Mouse (Mus musculus) lung, adult 2 months (tissue): ENCODE data around the gene Sfxn2. TPM values are rescaled to one million over a fixed set of nuclear protein-coding genes. Genes with fewer than 3 reads are reported as not detected.

Source experiments
- DNase-seq: peaks from one replicate; pipeline ENCODE4 v3.0.0; 2022
- H3K4me1 ChIP-seq: fragments of 200-500 bp; 2 replicates; pipeline ENCODE4 v1.6.1; 2011; ENCODE audit warnings: low read length; ENCODE audit not compliant: control insufficient read depth, insufficient read depth
- H3K4me3 ChIP-seq: fragments of 200-500 bp; replicated peaks from 2 replicates; pipeline ENCODE3; 2011; ENCODE audit warnings: low read depth, mild to moderate bottlenecking, control low read depth, low read length; ENCODE audit errors: extremely low read depth
- CTCF ChIP-seq: fragments of 200-500 bp; IDR thresholded peaks from 2 replicates; pipeline ENCODE4 v1.5.1; 2011; ENCODE audit warnings: mild to moderate bottlenecking, low read length, control low read depth; ENCODE audit not compliant: insufficient read depth
- POLR2A ChIP-seq: fragments of 200-500 bp; IDR thresholded peaks from 2 replicates; pipeline ENCODE4 v1.6.1; 2011; ENCODE audit warnings: low read depth, mild to moderate bottlenecking, control low read depth, low read length, borderline replicate concordance; ENCODE audit errors: extremely low read depth
- WGBS: fragments of 180-500 bp; shearing (Covaris S2); methylation state at CpG from one replicate; pipeline ENCODE4 v1.1.7; 2018; 5-methylcytosine and 5-hydroxymethylcytosine counted together
- polyA plus RNA-seq: library from polyadenylated mRNA; depleted of rRNA; stranded (reverse); fragments of >200 nt; gene quantifications from 2 replicates; pipeline ENCODE4 v1.2.3, GENCODE M21; 2012

Sfxn2 gene
- polyA plus RNA-seq, 1 experiment: 6.5 TPM

DNA sequence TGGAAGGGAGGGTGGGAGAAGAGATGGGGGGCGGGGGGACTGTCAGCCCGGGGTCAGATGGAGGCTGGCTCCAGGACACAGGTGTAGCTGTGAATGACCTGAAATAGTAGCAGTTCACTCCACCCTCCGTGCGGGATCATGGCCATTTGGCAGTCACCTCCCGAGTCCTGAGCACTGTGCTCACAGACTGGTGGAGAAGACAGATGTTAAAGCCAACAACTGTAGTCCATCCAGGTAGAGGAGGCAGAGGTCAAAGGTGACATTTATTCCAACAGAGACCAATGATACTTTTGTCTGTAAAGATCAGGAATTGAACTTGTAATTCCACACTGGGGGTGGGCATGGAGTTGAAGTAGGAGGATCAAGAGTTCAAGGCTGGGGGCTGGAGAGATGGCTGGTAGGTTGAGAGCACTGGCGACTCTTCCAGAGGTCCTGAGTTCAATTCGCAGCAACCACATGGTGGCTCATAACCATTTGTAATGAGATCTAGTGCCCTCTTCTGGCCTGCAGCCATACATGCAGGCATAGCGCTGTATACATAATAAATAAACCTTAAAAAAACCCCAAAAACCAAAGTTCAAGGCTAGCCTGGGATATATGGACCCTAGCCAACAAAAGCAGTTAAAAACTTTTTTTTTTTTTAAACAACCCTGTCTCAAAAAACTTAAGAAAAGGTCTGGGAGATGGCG, 19.7 kb downstream of the Sfxn2 start:
- Histone ChIP-seq H3K4me1 (no peaks in the 10 kb centered on the region), H3K4me3 (no peak overlapping the region)
- 92% methylated on average over 9 of the region's 9 CpGs for WGBS
- no peak for TF ChIP-seq POLR2A
- 0 out of 2 replicates have a peak, but pooled peaks have one; percentile 5 for TF ChIP-seq CTCF
- DNase-seq: no peak

DNA sequence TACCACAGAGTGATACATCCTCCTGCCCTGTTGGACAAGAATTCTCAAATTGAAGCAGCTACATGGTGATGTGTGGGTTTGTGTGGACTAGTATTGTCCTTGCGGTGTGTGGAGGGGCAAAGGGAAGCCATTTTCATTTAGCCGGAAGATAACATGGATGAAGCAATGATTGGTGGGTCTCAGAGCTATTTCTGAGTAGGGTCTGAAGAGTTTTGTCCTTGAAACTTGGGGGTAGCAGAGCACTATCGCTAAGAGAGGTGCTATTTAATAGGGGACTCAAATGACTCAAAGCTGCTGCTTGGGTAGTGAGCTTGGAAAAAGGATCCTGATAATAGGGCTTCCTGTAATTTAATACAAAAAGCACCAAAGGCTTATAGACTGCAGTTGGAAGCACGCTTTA, 25.0 kb downstream of the Sfxn2 start:
- WGBS: 87% methylated on average over 4 of the region's 4 CpGs
- Histone ChIP-seq H3K4me1 (peaks cover 3% of the 10 kb centered on the region; the same call in 1 of the 2 replicates), H3K4me3 (no peak overlapping the region)
- no peak for DNase-seq
- TF ChIP-seq CTCF: no peak
- no peak for TF ChIP-seq POLR2A

DNA sequence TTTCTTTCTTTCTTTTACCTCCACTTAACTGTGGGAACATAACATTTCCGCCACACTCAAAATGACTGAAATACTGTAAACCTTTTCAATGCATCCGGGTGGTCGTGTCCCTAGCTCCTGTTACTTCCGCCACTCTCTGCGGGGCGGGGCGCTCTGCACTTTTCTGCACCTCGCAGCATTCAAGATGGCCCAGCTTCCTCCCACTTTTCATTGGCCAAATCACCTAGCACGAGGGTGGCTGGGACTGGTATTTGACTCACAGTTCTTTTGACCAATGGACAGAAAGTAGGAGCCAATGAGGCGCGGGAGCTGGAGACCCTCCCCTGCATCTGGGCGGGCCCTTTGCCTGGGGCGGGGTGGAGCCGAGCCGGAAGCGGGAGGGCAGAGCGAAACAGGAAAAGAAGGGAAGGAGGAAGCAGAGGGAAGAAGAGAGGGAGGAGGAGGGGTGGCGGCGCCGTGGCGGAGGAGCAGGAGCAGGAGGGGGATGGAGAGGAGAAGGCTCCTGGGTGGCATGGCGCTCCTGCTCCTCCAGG, 25.6 kb downstream of the Sfxn2 start, which contains the start of gene Wbp1l:
Gene Wbp1l, plus strand, starts transcription at position 365 of the 533 bp plus-strand sequence.
- 1% methylated on average over 21 of the region's 22 CpGs for WGBS
- peak; percentile 91 for DNase-seq
- peaks cover 3% of the 10 kb centered on the region; the same call in 1 of the 2 replicates for H3K4me1 ChIP-seq
- TF ChIP-seq CTCF (no peak), POLR2A (peak; percentile 82; the same call in 1 of the 2 replicates)
- H3K4me3 ChIP-seq: peak within 1 kb of the TSS; percentile 84

DNA sequence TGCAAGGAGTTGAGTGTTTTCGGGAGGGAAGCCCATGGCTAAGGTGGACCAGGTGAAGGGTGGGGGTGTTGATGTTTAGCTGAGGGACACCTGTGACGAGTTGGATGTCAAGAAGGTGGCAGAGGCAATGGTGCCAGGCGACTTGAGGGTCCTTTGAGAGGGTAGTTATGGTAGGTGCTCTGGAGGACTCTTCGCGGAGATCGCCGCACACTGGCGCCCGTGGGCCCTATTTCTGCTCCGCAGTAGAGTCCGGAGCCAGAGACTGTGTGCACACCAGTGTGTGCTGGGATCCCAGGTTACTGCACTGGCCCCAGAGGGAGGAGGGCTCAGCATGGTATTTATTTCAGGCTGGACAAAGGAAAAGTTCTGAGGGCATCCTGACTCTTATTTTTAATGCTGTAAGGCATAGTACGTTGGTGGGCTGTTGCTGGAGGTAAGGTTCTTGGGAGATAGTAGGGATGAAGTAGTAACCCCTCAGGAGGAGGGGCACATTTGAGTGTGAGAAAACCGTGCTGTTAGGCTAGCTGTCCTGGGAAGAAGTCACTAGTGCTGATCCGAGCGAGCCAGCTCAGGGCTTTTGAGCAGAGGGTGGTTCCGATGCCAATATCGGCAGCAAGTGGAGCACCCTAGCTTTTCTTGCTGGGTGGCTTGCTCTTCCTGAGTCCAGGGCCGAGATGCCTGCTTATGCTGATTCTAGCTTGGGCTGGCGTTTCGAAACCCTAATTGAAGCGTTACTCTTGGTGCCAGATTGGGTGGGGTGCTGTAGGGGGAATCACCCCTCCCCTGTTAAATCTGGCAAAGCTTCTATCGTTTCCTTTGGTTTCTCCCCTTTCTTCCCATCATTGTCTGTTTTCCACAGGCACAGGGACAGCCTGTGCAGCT, 26.5 kb downstream of the Sfxn2 start:
- peak; percentile 32 for DNase-seq
- TF ChIP-seq POLR2A (no peak), CTCF (no peak)
- Histone ChIP-seq H3K4me1 (peaks cover 3% of the 10 kb centered on the region; the same call in 1 of the 2 replicates), H3K4me3 (peak overlapping the region; percentile 84)
- 4% methylated on average over 22 of the region's 22 CpGs for WGBS

DNA sequence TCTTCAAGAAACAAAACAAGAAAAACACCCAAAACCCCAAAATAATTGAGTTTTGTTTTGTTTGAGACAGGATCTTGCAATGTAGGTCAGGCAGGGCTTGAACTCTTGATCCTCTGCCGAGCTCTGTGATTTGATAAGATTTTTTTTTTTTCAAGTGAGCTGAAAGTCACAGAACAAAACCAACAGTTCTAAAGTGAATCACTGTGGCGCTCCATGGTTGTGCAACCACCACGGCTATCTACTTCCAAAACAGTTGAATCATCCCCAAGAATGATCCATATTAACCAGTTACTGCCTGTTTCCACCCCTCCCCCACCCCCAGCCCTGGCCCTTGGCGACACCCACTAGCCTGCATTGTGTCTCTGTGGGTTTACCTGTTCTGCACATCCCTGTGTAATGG, 27.2 kb downstream of the Sfxn2 start:
- Histone ChIP-seq H3K4me1 (peaks cover 3% of the 10 kb centered on the region; the same call in 1 of the 2 replicates), H3K4me3 (no peak overlapping the region)
- no peak for DNase-seq
- no peak for TF ChIP-seq CTCF
- no peak for TF ChIP-seq POLR2A
- WGBS: 45% methylated on average over 4 of the region's 4 CpGs

DNA sequence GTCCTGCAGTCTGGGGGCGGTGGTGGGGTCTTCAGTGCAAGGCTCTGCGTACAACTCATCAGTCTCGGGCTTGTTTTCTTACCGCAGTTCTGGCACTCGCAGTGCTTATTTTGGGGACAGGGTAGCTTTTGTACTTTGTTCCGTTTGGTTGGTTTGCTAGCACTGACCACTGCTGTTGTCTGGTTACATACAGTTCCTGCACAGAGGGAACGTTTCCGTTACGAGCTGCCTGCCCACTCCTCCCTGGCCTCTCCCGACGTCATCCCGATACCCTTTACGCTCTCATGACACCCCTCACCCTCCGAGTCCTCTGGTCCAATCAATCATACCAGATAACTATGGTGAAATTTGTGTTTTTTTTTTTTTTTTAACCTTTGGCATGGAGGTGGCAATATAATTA, 28.3 kb downstream of the Sfxn2 start:
- peaks cover 3% of the 10 kb centered on the region; the same call in 1 of the 2 replicates for H3K4me1 ChIP-seq
- no peak for TF ChIP-seq CTCF
- TF ChIP-seq POLR2A: no peak
- WGBS: 65% methylated on average over 14 of the region's 14 CpGs
- no peak for DNase-seq
- H3K4me3 ChIP-seq: no peak overlapping the region

DNA sequence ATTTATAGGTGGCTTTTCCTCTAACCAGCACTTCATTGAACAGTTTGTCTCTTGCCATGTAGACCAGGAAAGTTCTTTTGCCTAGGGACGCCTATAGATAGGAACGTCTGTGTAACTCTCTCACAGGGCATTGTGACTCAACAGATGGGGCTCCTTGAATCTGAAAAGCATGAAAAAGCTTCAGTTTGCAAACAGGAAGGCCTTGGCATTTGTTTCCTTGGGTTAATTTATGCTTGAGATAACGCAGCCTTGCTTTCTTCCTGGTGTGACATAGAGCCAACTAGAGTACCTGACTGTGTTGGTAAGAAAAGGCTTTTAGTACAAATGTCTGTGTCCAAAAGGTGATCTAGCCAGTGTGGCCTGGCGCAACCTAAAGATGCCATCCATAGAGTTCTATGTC, 29.2 kb downstream of the Sfxn2 start:
- no peak for DNase-seq
- H3K4me3 ChIP-seq: no peak overlapping the region
- 57% methylated on average over 4 of the region's 4 CpGs for WGBS
- TF ChIP-seq CTCF: no peak
- no peak for TF ChIP-seq POLR2A
- H3K4me1 ChIP-seq: peaks cover 3% of the 10 kb centered on the region; the same call in 1 of the 2 replicates

DNA sequence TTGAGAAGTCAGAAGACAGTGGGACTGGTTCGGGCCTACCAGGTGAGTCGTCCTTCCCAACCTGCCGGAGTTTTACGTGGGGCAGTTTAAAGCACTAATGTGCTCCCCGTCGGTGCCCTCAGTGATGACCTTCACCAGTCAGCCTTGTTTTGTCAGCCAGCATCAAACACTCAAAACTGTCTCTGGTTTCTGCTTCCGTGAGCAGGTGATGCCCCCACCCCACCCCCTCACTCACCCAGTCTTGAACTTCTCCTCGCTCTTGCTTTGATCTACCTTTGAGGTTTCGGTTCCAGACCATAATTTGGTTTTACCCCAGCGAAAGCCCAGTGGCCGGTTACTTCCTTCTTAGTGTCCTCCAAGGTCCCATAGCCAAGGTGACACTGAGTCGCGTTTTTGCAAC, 33.6 kb downstream of the Sfxn2 start:
- DNase-seq: no peak
- WGBS: 84% methylated on average over 13 of the region's 13 CpGs
- Histone ChIP-seq H3K4me1 (peaks cover 7% of the 10 kb centered on the region), H3K4me3 (no peak overlapping the region)
- no peak for TF ChIP-seq POLR2A
- TF ChIP-seq CTCF: no peak

DNA sequence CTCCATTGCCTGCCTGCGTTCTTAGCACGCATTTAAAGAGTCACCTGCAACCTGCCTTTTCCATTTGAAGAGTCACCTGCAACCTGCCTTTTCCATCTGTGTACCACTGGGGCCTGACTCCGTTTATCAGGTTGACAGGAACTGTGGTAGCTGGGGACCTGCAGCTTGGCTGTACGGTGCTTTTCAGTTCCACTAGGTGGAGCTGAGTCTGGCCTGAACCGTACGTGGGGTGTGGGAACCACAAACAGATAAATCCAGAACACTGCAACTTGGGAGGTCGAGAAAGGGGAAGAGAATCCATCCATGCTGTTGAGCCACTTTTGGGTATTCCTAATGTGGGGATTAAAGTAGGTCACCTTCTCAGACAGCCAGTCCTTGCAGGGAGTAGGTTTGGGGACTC, 34.3 kb downstream of the Sfxn2 start:
- no peak for TF ChIP-seq POLR2A
- TF ChIP-seq CTCF: peak; percentile 65
- no peak for DNase-seq
- WGBS: 38% methylated on average over 7 of the region's 7 CpGs
- no peak overlapping the region for H3K4me3 ChIP-seq
- peaks cover 7% of the 10 kb centered on the region for H3K4me1 ChIP-seq
